Mouse (Mus musculus): ENCODE measurements at regions not wholly inside any gene's neighbourhood (a gene's known extent, or its start where the extent isn't known, plus 50 kb on each side); places are given as distances from the start of the nearest gene placed in this dataset.
"Not testable (repeated sequence)": the region's sequence is repeated elsewhere in the genome, so short reads cannot be mapped to it uniquely, and the experiment has no call there.

- no peaks in the 10 kb centered on the region for H3K4me1 ChIP-seq
- H3K27ac ChIP-seq, result no peak overlapping the region
- no peak overlapping the region for H3K4me2 ChIP-seq
- no peak for ATAC-seq (ENCODE audit: borderline replicate concordance, extremely low read depth, low FRiP score, low TSS enrichment)
- no peaks in the 10 kb centered on the region for H3K9me3 ChIP-seq
- 28% methylated on average over 4 of the region's 4 CpGs for WGBS
- H3K36me3 ChIP-seq, result no peaks in the 10 kb centered on the region
- no peaks in the 10 kb centered on the region for H3K27me3 ChIP-seq
- no peak overlapping the region for H3K9ac ChIP-seq
- no peak overlapping the region for H3K4me3 ChIP-seq
These were observed 59.0 kb upstream of the Kbtbd8 start for GRCm38 (mm10) chr6:95058017-95058416.

GRCm38 (mm10) chr6:95056222-95056621, 60.8 kb upstream of the Kbtbd8 start:
- no peak overlapping the region for H3K9ac ChIP-seq
- H3K4me3 ChIP-seq, result no peak overlapping the region
- H3K36me3 ChIP-seq, result no peaks in the 10 kb centered on the region
- no peak overlapping the region for H3K27ac ChIP-seq
- no peak for ATAC-seq (ENCODE audit: borderline replicate concordance, extremely low read depth, low FRiP score, low TSS enrichment)
- H3K4me1 ChIP-seq, result no peaks in the 10 kb centered on the region
- H3K4me2 ChIP-seq, result no peak overlapping the region
- H3K27me3 ChIP-seq, result no peaks in the 10 kb centered on the region
- 78% methylated on average over 2 of the region's 2 CpGs for WGBS
- no peaks in the 10 kb centered on the region for H3K9me3 ChIP-seq

- no peak overlapping the region for H3K27ac ChIP-seq
- H3K9me3 ChIP-seq, result no peaks in the 10 kb centered on the region
- H3K4me1 ChIP-seq, result no peaks in the 10 kb centered on the region
- H3K4me2 ChIP-seq, result no peak overlapping the region
- no peak for ATAC-seq (ENCODE audit: borderline replicate concordance, extremely low read depth, low FRiP score, low TSS enrichment)
- 31% methylated on average over 9 of the region's 9 CpGs for WGBS
- H3K36me3 ChIP-seq, result no peaks in the 10 kb centered on the region
- H3K27me3 ChIP-seq, result no peaks in the 10 kb centered on the region
- H3K9ac ChIP-seq, result no peak overlapping the region
- H3K4me3 ChIP-seq, result no peak overlapping the region
These were observed 63.2 kb upstream of the Kbtbd8 start for GRCm38 (mm10) chr6:95053717-95054382.

- not testable (repeated sequence) for H3K4me1 ChIP-seq; H3K27me3 ChIP-seq; ATAC-seq (ENCODE audit: borderline replicate concordance, extremely low read depth, low FRiP score, low TSS enrichment); H3K9ac ChIP-seq; H3K9me3 ChIP-seq; H3K4me2 ChIP-seq; H3K4me3 ChIP-seq; H3K27ac ChIP-seq; H3K36me3 ChIP-seq
- 6% methylated on average over 6 of the region's 10 CpGs for WGBS
These were observed 75.7 kb upstream of the Kbtbd8 start for GRCm38 (mm10) chr6:95041351-95041750.

- no peaks in the 10 kb centered on the region for H3K36me3 ChIP-seq
- no peaks in the 10 kb centered on the region for H3K9me3 ChIP-seq
- H3K4me3 ChIP-seq, result no peak overlapping the region
- no peak overlapping the region for H3K27ac ChIP-seq
- WGBS, result 25% methylated on average over 4 of the region's 4 CpGs
- no peak overlapping the region for H3K9ac ChIP-seq
- no peaks in the 10 kb centered on the region for H3K4me1 ChIP-seq
- H3K27me3 ChIP-seq, result no peaks in the 10 kb centered on the region
- ATAC-seq (ENCODE audit: borderline replicate concordance, extremely low read depth, low FRiP score, low TSS enrichment), result no peak
- no peak overlapping the region for H3K4me2 ChIP-seq
These were observed 92.8 kb upstream of the Kbtbd8 start for GRCm38 (mm10) chr6:95024239-95024638.

- Histone ChIP-seq H3K36me3 (no peaks in the 10 kb centered on the region), H3K9me3 (no peaks in the 10 kb centered on the region), H3K27me3 (no peaks in the 10 kb centered on the region), H3K4me2 (no peak overlapping the region), H3K9ac (no peak overlapping the region), H3K4me1 (no peaks in the 10 kb centered on the region), H3K4me3 (no peak overlapping the region), H3K27ac (no peak overlapping the region)
- ATAC-seq (ENCODE audit: borderline replicate concordance, extremely low read depth, low FRiP score, low TSS enrichment), result no peak
- WGBS, result 37% methylated on average over 7 of the region's 7 CpGs
These were observed 95.3 kb upstream of the Kbtbd8 start for GRCm38 (mm10) chr6:95021724-95022123.

- Histone ChIP-seq H3K4me1 (no peaks in the 10 kb centered on the region), H3K4me2 (no peak overlapping the region), H3K9me3 (no peaks in the 10 kb centered on the region), H3K36me3 (no peaks in the 10 kb centered on the region), H3K27me3 (no peaks in the 10 kb centered on the region), H3K9ac (no peak overlapping the region), H3K27ac (no peak overlapping the region), H3K4me3 (no peak overlapping the region)
- no peak for ATAC-seq (ENCODE audit: borderline replicate concordance, extremely low read depth, low FRiP score, low TSS enrichment)
- WGBS, result 42% methylated on average over 4 of the region's 4 CpGs
These were observed 99.1 kb upstream of the Kbtbd8 start for GRCm38 (mm10) chr6:95017911-95018310.

GRCm38 (mm10) chr6:95017484-95017883, 99.6 kb upstream of the Kbtbd8 start:
- no peak for ATAC-seq (ENCODE audit: borderline replicate concordance, extremely low read depth, low FRiP score, low TSS enrichment)
- no peak overlapping the region for H3K27ac ChIP-seq
- no peaks in the 10 kb centered on the region for H3K36me3 ChIP-seq
- no peaks in the 10 kb centered on the region for H3K9me3 ChIP-seq
- H3K4me1 ChIP-seq, result no peaks in the 10 kb centered on the region
- H3K4me3 ChIP-seq, result no peak overlapping the region
- no peaks in the 10 kb centered on the region for H3K27me3 ChIP-seq
- H3K4me2 ChIP-seq, result no peak overlapping the region
- WGBS, result 43% methylated on average over 3 of the region's 3 CpGs
- no peak overlapping the region for H3K9ac ChIP-seq

- Histone ChIP-seq H3K4me1 (no peaks in the 10 kb centered on the region), H3K4me2 (no peak overlapping the region), H3K9ac (no peak overlapping the region), H3K27me3 (no peaks in the 10 kb centered on the region), H3K36me3 (no peaks in the 10 kb centered on the region), H3K27ac (no peak overlapping the region), H3K9me3 (no peaks in the 10 kb centered on the region), H3K4me3 (no peak overlapping the region)
- no peak for ATAC-seq (ENCODE audit: borderline replicate concordance, extremely low read depth, low FRiP score, low TSS enrichment)
- 29% methylated on average over 5 of the region's 5 CpGs for WGBS
These were observed 103.9 kb upstream of the Kbtbd8 start for GRCm38 (mm10) chr6:95013096-95013495.

- ATAC-seq (ENCODE audit: borderline replicate concordance, extremely low read depth, low FRiP score, low TSS enrichment), result no peak
- H3K36me3 ChIP-seq, result no peaks in the 10 kb centered on the region
- 75% methylated on average over 2 of the region's 2 CpGs for WGBS
- H3K4me1 ChIP-seq, result no peaks in the 10 kb centered on the region
- H3K9me3 ChIP-seq, result no peaks in the 10 kb centered on the region
- no peak overlapping the region for H3K9ac ChIP-seq
- no peak overlapping the region for H3K27ac ChIP-seq
- no peak overlapping the region for H3K4me3 ChIP-seq
- H3K4me2 ChIP-seq, result no peak overlapping the region
- no peaks in the 10 kb centered on the region for H3K27me3 ChIP-seq
These were observed 110.6 kb upstream of the Kbtbd8 start for GRCm38 (mm10) chr6:95006485-95006884.

GRCm38 (mm10) chr6:95003716-95004115, 113.3 kb upstream of the Kbtbd8 start:
- H3K4me1 ChIP-seq, result no peaks in the 10 kb centered on the region
- 55% methylated on average over 3 of the region's 3 CpGs for WGBS
- no peaks in the 10 kb centered on the region for H3K9me3 ChIP-seq
- no peak overlapping the region for H3K4me3 ChIP-seq
- no peak overlapping the region for H3K27ac ChIP-seq
- no peak for ATAC-seq (ENCODE audit: borderline replicate concordance, extremely low read depth, low FRiP score, low TSS enrichment)
- H3K4me2 ChIP-seq, result no peak overlapping the region
- H3K36me3 ChIP-seq, result no peaks in the 10 kb centered on the region
- no peak overlapping the region for H3K9ac ChIP-seq
- no peaks in the 10 kb centered on the region for H3K27me3 ChIP-seq

GRCm38 (mm10) chr6:94999562-94999961, 117.5 kb upstream of the Kbtbd8 start:
- no peaks in the 10 kb centered on the region for H3K36me3 ChIP-seq
- no peaks in the 10 kb centered on the region for H3K4me1 ChIP-seq
- H3K9me3 ChIP-seq, result no peaks in the 10 kb centered on the region
- H3K9ac ChIP-seq, result no peak overlapping the region
- WGBS, result 53% methylated on average over 4 of the region's 4 CpGs
- H3K4me2 ChIP-seq, result no peak overlapping the region
- H3K27me3 ChIP-seq, result no peaks in the 10 kb centered on the region
- H3K4me3 ChIP-seq, result no peak overlapping the region
- ATAC-seq (ENCODE audit: borderline replicate concordance, extremely low read depth, low FRiP score, low TSS enrichment), result no peak
- H3K27ac ChIP-seq, result no peak overlapping the region

GRCm38 (mm10) chr6:94999002-94999401, 118.0 kb upstream of the Kbtbd8 start:
- no peak overlapping the region for H3K4me2 ChIP-seq
- no peak overlapping the region for H3K9ac ChIP-seq
- no peaks in the 10 kb centered on the region for H3K36me3 ChIP-seq
- H3K27ac ChIP-seq, result no peak overlapping the region
- no peaks in the 10 kb centered on the region for H3K4me1 ChIP-seq
- no peaks in the 10 kb centered on the region for H3K9me3 ChIP-seq
- no peak overlapping the region for H3K4me3 ChIP-seq
- 57% methylated on average over 6 of the region's 6 CpGs for whole genome bisulfite sequencing
- H3K27me3 ChIP-seq, result no peaks in the 10 kb centered on the region
- ATAC-seq (ENCODE audit: borderline replicate concordance, extremely low read depth, low FRiP score, low TSS enrichment), result no peak
